Mouse (Mus musculus) thymus, postnatal 10 days (tissue): ENCODE measurements around the gene Gzma.

Experiments
- DNase-seq, 2 experiments: peaks; one replicate each; pipeline ENCODE4 v3.0.0; 2021; ENCODE audit warnings: low spot score in 2 of 2

The Gzma gene

DNA sequence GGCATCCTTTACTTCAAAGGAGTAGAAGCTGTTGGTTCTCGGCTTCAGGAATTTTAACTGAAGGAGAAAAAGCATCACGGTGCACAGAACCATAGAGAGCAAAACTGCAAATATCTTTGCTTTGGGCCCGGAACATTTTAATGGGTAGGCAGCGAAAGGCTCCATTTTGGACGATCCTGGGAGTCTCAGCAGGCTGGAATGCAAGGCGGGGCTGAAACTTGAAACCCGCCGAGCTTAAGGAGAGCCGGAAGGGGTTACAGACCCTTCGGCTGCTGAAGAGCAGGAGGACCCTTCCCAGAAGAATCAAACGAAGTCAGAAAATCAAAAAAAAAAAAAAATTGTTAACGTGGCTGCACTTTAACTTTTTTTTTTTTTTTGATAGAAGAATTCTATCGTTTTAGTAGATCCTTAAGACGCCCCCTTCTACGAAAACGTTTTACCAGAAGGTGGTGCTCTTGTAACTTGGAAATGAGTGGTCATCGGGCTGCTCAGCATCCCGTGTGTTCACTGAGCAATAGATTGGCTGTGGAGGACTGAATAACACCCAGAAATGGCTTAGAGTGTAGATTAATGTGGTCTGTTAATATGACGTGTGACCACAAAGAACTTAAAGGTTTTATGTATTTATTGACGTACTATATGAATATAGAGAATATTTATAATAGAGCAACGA lies 54.4 kb downstream of the Gzma start, which contains the start of gene Gpx8:
TSS of gene Gpx8 (minus strand) at position 200 of the 673 bp plus-strand sequence.
- peak in 1 of 2 experiments; percentile 64 for DNase-seq

DNA sequence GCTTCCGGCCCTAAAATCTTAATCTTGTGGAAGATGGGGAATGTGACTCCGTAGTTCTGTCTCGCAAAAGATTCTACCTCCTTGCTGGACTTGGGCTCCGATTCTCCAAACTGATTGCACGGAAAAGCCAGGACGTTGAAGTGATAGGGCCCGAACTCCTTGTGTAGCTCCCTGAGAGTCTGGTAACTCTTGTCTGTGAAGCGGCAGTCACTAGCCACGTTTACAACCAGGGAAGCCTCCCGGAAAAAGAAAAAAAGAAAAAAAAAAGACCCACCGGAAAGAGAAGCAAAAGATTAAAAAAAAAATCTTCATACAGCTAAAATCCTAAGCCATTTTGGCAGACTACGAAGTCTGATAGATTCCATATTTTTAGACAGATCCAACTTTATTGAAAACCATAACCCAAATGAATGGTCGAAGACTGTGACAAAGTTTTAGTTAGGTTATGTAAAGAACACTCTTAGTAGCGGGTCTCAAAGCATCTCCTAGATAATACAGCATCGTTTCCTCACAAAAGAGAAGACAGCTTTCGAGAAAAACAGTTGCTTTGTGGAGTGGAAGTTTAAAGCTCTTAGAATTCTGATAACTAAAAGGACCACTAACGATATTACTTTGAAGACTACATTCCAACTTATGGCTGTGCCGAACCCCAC lies 55.2 kb downstream of the Gzma start:
- no peak for DNase-seq

DNA sequence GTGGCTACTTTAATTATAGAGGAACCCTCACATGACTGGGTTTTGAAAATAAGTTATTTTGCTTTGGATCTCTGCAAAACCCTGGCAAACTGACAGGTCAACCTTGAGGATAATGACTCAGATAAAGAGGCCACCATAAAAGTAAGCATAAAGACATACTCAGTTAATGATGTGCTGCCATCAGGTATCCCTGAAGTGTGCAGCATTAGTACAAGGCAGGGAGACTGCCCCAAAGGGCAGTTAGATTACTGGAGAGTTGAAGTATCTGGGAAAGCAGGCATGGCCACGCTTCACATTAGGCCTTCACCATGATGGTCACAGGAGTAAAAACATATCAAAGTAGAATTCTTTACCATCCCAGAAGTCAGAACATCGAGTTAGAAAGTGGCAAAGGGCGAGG lies 55.9 kb downstream of the Gzma start:
- DNase-seq, result no peak
